Mouse (Mus musculus): ENCODE data around the gene Cdh23.
A peak's percentile ranks its signal among the peaks of the same experiment; 100 is the strongest.

The Cdh23 gene

GRCm38 (mm10) chr10:60456662-60457397 is 239.5 kb downstream of the Cdh23 start:
- no peak for DNase-seq

GRCm38 (mm10) chr10:60455193-60455592 is 241.1 kb downstream of the Cdh23 start:
- DNase-seq = no peak

DNA sequence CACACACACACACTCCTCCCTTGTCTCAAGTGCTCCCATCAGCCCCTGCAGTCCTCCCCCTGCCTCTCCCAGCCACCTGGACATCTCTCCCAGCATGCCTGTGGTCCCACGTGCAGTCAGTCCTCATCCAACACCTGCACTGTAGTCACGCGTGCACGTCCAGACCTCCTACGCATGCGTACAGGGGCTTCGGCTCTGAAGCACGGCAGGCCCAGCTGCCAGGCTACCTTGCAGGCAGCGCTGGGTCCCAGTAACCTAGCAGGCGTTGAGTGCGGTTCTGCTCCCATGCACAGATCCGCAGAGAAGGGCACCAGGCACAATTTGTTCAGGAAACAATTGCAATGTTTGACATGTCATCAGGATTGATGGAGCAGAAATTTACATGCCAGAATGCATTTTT is 249.1 kb downstream of the Cdh23 start:
- DNase-seq = no peak

DNA sequence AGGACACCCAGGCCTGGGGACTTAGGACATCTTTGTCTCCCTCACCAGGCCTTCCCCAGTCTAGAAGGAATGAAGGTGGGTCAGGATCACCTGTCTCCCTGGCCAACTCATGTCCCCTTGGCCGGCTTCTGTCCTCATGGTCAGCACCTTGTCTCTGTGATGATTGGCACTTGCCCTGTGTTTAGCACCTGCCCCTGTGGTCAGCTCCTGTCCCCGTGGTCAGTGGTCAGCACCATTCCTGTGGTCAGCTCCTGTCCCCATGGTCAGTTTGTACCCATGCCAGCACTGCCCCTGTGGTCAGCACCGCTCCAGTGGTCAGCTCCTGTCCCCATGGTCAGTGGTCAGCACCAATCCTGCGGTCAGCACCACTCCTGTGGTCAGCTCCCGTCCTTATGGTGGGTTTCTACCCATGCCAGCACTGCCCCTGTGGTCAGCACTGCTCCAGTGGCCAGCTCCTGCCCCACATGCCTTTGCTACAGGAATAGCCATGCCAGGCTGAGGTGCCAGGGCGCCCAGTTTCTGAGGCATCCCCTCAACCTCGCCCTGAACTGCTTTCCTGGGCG is 251.2 kb downstream of the Cdh23 start:
- DNase-seq = peak; percentile 40

- no peak for DNase-seq
These were observed 253.2 kb downstream of the Cdh23 start for GRCm38 (mm10) chr10:60443078-60443477.

GRCm38 (mm10) chr10:60442321-60442720 is 254.0 kb downstream of the Cdh23 start:
- no peak for DNase-seq

DNA sequence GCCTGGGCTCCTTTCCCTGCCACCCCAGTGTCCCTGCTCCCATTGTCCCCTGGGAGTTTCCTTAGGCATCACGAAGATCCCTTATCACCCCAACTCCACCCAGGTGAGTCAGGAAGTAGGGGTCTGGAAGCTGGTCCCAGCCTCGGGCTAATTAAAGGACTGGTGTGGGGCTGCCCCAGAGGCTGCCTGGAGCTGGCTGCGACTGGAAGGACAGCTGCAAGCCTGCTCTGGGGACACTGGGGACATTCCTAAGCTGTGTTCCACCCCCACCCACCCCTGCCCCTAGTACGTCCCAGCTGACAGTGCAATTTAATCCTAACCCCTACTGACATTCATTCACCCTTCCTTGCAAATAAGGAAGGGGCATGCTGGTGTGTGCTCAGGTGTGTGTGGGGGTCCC is 263.6 kb downstream of the Cdh23 start:
- DNase-seq = no peak

GRCm38 (mm10) chr10:60430591-60430990 is 265.7 kb downstream of the Cdh23 start:
- DNase-seq = no peak

DNA sequence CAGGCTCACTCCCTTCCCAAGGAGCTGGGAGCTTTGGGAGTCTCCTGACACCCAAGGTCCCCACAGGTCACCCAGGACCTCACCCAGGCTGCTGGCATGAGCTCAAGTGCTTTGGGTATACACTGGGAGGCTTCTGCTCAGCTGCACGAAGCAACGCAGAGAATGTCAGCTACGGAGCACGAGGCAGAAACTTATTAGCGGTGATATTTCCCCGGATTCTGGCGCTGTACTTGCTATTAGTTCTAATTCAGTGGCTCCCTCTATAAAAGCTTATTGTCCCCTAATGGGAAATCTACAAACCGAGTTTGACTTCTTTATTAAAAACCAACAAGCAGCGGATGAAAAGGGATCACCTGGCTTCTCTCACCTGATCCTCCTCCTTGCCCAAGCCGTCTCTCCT is 266.3 kb downstream of the Cdh23 start:
- no peak for DNase-seq

DNA sequence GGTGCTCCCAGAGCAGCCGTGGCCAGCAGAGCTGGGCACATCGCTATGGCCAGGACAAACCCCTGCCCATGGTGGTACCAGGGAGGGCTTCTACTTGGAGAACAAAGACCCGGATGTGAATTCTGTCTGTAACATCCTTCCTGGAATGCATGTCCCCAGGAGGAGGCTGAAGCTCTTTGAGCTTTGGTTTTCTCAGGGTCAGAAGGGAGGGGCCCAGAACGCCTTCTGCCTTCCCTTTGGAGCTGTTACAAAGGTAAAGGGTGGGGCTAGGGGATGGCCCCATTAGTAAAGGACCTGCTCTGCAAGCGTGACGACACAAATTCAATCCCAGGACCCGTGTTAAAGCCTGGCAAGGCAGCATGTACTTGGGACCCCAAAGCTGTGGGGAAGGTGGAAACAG is 273.5 kb downstream of the Cdh23 start:
- no peak for DNase-seq

- DNase-seq = no peak
These were observed 276.7 kb downstream of the Cdh23 start for GRCm38 (mm10) chr10:60419624-60420023.

- DNase-seq = peak; percentile 87
These were observed 278.2 kb downstream of the Cdh23 start for GRCm38 (mm10) chr10:60418137-60418536.

DNA sequence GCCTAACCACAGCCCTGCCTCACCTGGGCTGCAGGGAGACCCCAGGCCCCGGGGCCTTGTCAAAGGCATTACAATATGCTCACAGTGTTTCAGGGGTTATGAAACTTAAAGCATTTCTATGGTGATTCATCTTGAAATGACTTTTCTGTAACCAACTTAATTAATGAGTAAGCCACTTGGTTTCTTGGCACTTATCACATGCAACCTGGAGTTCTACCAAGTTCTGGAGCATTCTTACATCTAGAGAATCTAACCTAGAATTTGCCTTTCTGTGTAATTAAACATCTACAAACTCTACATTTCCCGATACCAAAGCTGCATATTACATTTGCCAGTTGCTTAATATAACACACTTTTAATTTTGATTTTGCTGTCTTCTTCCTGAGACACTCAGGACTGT is 279.2 kb downstream of the Cdh23 start:
- no peak for DNase-seq

- no peak for DNase-seq
These were observed 282.5 kb downstream of the Cdh23 start for GRCm38 (mm10) chr10:60413756-60414155.

GRCm38 (mm10) chr10:60411794-60412193 is 284.5 kb downstream of the Cdh23 start:
- DNase-seq = no peak

DNA sequence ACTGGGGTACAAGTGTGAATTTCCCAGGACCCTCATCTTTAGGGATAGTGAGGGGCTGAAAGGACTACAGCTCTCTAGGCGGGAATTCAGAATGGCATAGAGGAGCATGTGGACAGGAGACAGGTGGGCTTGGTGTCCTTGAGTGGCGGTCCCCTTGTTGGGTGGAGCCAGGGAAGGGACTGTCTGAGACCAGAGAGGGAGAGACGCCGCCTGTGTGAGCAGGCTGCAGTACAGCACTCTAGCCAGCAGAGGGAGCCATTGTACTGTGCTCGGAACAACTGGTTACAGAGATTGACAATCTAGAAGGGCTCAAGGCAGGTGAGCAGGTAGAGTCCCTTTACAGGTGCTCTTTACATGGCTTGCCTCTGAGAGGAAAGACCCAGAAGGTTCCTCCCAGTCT is 288.5 kb downstream of the Cdh23 start:
- peak; percentile 74 for DNase-seq

GRCm38 (mm10) chr10:60405460-60406177 is 290.7 kb downstream of the Cdh23 start:
- peak; percentile 35 for DNase-seq

GRCm38 (mm10) chr10:60400507-60401295 is 295.6 kb downstream of the Cdh23 start:
- no peak for DNase-seq

DNA sequence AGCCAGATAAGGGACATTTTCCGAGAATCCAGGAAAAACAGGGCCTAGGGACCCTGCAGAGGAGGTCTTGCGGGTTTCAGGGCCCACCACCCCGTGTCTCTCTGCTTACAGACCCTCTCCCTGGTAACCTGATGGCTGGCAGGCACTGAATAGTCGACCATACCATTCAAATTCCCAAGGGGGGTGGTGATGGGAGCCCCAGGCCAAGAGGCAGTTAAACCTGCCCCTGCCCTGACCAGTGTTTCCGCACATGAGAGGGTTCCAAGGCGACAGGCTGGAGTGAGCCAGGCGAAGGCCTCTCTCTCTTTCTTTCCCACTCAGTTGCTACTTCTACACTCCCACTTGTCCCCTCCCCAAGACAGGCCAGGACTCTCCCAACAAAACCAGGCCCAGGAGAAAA is 296.8 kb downstream of the Cdh23 start, which contains the start of gene Gm17455:
TSS of gene Gm17455 (plus strand) at position 278 of the 400 bp plus-strand sequence.
- DNase-seq = no peak

DNA sequence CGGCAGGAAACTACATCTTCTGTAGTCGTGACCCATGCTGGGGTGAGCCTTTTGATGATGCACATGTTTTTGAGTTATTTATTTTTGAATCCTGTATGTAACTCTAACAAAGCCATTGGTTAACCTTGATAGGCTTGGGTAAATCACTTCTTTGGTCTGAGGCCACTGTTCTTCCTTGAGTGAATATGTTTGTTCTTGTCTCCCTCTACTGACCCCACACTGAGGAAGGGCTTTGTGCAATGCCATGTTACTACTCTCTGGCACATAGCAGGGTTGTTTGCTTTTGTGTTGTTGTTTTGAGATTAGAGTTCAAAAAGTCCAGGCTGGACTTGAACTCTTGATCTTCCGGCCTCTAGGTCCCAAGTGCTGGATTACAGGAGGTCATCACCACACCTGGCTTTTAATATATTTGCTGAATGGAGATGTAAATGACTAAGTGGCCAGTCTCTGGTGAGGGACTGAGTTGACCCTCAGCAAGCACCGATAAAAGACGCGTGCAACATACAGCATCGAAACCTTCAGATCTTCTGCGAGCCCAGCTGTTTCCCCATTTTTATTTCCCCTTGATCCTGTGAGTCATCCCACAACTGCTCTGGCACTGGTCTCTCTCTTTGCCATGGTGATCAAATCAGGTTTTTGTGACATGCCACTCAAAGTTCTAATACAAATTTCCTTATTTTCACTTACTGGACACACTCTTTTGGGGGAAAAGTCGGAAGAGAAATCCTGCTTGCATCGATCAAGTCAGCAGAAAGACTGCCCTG is 298.1 kb downstream of the Cdh23 start:
- no peak for DNase-seq

- DNase-seq = no peak
These were observed 300.7 kb downstream of the Cdh23 start for GRCm38 (mm10) chr10:60395605-60396004.

- peak; percentile 47 for DNase-seq
These were observed 301.4 kb downstream of the Cdh23 start for GRCm38 (mm10) chr10:60394936-60395335.

Data from right cerebral cortex, postnatal 4 days (tissue).